Comparison of ENCODE assay signal across 9 mouse cellular contexts in genomic region chr4:62677047-62677737, GRCm38 (mm10).
DNase-seq lines count a peak whose midpoint lies in the region; ATAC-seq and TF ChIP-seq lines count a peak whose summit lies in the region.
"Had no signal": no experiment of that assay in that cellular context is flagged by ENCODE, and none has a peak within 500 bp of the region (broad histone marks: within the 10 kb centered on the region; RNA-seq: fewer than 3 reads in every experiment).

No protein-coding gene starts in this region.

- intact Hi-C loops in heart, postnatal 36 days (cut with DNase I), result no loop called here

- peaks cover 66% of the 10 kb centered on the region for H3K4me1 ChIP-seq in heart, embryonic 10.5 days
- peaks cover 20% of the 10 kb centered on the region for H3K4me1 ChIP-seq in forebrain, postnatal 0 days (ENCODE audit: insufficient read depth)
- peaks cover 63% of the 10 kb centered on the region for H3K4me1 ChIP-seq in midbrain, embryonic 13.5 days (replicated peaks)
- H3K4me1 ChIP-seq in liver, embryonic 11.5 days (replicated peaks; ENCODE audit: control insufficient read depth, insufficient read depth, low read length), result 0 out of 2 replicates have a peak, but pooled peaks cover 3% of the 10 kb centered on the region

- no peaks in the 10 kb centered on the region for H3K9me3 ChIP-seq in heart, embryonic 10.5 days
- H3K9me3 ChIP-seq in forebrain, postnatal 0 days (ENCODE audit: low read length), result no peaks in the 10 kb centered on the region
- H3K9me3 ChIP-seq in midbrain, embryonic 13.5 days, result no peaks in the 10 kb centered on the region
- H3K9me3 ChIP-seq in liver, embryonic 11.5 days (ENCODE audit: control insufficient read depth, low read length), result no peaks in the 10 kb centered on the region

- H3K27me3 ChIP-seq in heart, embryonic 10.5 days (ENCODE audit: insufficient read depth, poor library complexity, severe bottlenecking), result peaks cover 69% of the 10 kb centered on the region
- no peaks in the 10 kb centered on the region for H3K27me3 ChIP-seq in forebrain, postnatal 0 days (ENCODE audit: insufficient read depth, low read length)
- no peaks in the 10 kb centered on the region for H3K27me3 ChIP-seq in midbrain, embryonic 13.5 days
- H3K27me3 ChIP-seq in liver, embryonic 11.5 days (replicated peaks; ENCODE audit: control insufficient read depth, insufficient read depth, low read length), result peaks cover 9% of the 10 kb centered on the region

- WGBS in heart, embryonic 10.5 days, result 52% methylated on average over 10 of the region's 10 CpGs
- 56% methylated on average over 10 of the region's 10 CpGs for WGBS in forebrain, postnatal 0 days
- WGBS in midbrain, embryonic 13.5 days, result 54% methylated on average over 10 of the region's 10 CpGs
- WGBS in liver, embryonic 11.5 days, result 62% methylated on average over 10 of the region's 10 CpGs

- H3K36me3 ChIP-seq in heart, embryonic 10.5 days, result peaks cover 7% of the 10 kb centered on the region; the same call in 1 of the 2 replicates
- no peaks in the 10 kb centered on the region; the same call in 1 of the 2 replicates for H3K36me3 ChIP-seq in forebrain, postnatal 0 days (ENCODE audit: insufficient read depth)
- peaks cover 21% of the 10 kb centered on the region for H3K36me3 ChIP-seq in midbrain, embryonic 13.5 days
- H3K36me3 ChIP-seq in liver, embryonic 11.5 days (ENCODE audit: control insufficient read depth, insufficient read depth, low read length), result no peaks in the 10 kb centered on the region; the same call in 1 of the 2 replicates

- peak overlapping the region; percentile 50; the same call in 1 of the 2 replicates for H3K27ac ChIP-seq in heart, embryonic 10.5 days
- H3K27ac ChIP-seq in forebrain, postnatal 0 days (ENCODE audit: low read depth, low read length), result no peak overlapping the region
- H3K27ac ChIP-seq in midbrain, embryonic 13.5 days, result no peak overlapping the region; the same call in 1 of the 2 replicates
- no peak overlapping the region for H3K27ac ChIP-seq in liver, embryonic 11.5 days (ENCODE audit: low read depth, low read length)

- no peak for DNase-seq in heart, embryonic 10.5 days (ENCODE audit: low spot score)
- DNase-seq in heart, postnatal 36 days, result no peak
- peak; percentile 52 to 58 for DNase-seq in cerebellum, postnatal 10 days
- DNase-seq in forebrain, postnatal 0 days, result no peak
- DNase-seq in liver, embryonic 11.5 days (ENCODE audit: low spot score), result no peak
- no peak for DNase-seq in urinary bladder, adult 18-20 months (ENCODE audit: low spot score in 2 of 2)
- no peak for DNase-seq in adrenal gland, adult 18-20 months (ENCODE audit: low spot score in 2 of 2)
- DNase-seq: heart, postnatal 10 days had no signal

- TF ChIP-seq CTCF in forebrain, postnatal 0 days (IDR thresholded peaks at IDR 0.05; ENCODE audit: low read depth), result no peak

- H3K9ac ChIP-seq in forebrain, postnatal 0 days, result no peak overlapping the region
- peak overlapping the region; percentile 49; the same call in 1 of the 2 replicates for H3K9ac ChIP-seq in midbrain, embryonic 13.5 days (replicated peaks)
- no peak overlapping the region for H3K9ac ChIP-seq in liver, embryonic 11.5 days (ENCODE audit: low read depth, low read length)

- no peak for ATAC-seq in forebrain, postnatal 0 days
- ATAC-seq in midbrain, embryonic 13.5 days, result no peak
- ATAC-seq in liver, embryonic 11.5 days (replicated peaks; ENCODE audit: low FRiP score), result no peak

- H3K4me2 ChIP-seq in forebrain, postnatal 0 days (ENCODE audit: low read depth), result peak overlapping the region; percentile 71
- peak overlapping the region; percentile 74 for H3K4me2 ChIP-seq in midbrain, embryonic 13.5 days (replicated peaks)
- no peak overlapping the region for H3K4me2 ChIP-seq in liver, embryonic 11.5 days

- no peak overlapping the region for H3K4me3 ChIP-seq in heart, embryonic 10.5 days
- H3K4me3 ChIP-seq in forebrain, postnatal 0 days (ENCODE audit: low read depth, low read length), result no peak overlapping the region
- peak overlapping the region; percentile 71 for H3K4me3 ChIP-seq in midbrain, embryonic 13.5 days (replicated peaks)
- no peak overlapping the region for H3K4me3 ChIP-seq in liver, embryonic 11.5 days (ENCODE audit: low read depth, low read length)

Comparison
In these comparisons a context has a peak if more than half of its experiments do, and no peak if none do; other contexts are left out.
1. DNase-seq: peak in cerebellum, postnatal 10 days (2 of 2); none in heart, embryonic 10.5 days (single experiment), heart, postnatal 36 days (0 of 2), forebrain, postnatal 0 days (single experiment), liver, embryonic 11.5 days (single experiment), urinary bladder, adult 18-20 months (0 of 2) and adrenal gland, adult 18-20 months (0 of 2).